Mouse (Mus musculus) neural tube, embryonic 14.5 days (tissue): ENCODE measurements at regions not wholly inside any gene's neighbourhood (a gene's known extent, or its start where the extent isn't known, plus 50 kb on each side); places are given as distances from the start of the nearest gene placed in this dataset.
"Not testable (repeated sequence)": the region's sequence is repeated elsewhere in the genome, so short reads cannot be mapped to it uniquely, and the experiment has no call there.

Experiments used
- ATAC-seq: fragments of 200-750 bp; cut with Nextera tagmentation; 2 replicates; pipeline ENCODE4 v1.8.0; 2017; ENCODE audit warnings: low read depth, mild to moderate bottlenecking, moderate TSS enrichment, moderate library complexity
- H3K27ac ChIP-seq: fragments of 300-500 bp; sonication (generic); 2 replicates; pipeline ENCODE4 v1.5.1; 2014; ENCODE audit warnings: low read depth, mild to moderate bottlenecking, control low read depth, low read length, moderate library complexity, mixed read lengths
- H3K27me3 ChIP-seq: fragments of 300-500 bp; sonication (generic); 2 replicates; pipeline ENCODE4 v1.6.1; 2014; ENCODE audit warnings: low read length; ENCODE audit not compliant: control insufficient read depth, insufficient read depth
- H3K36me3 ChIP-seq: fragments of 300-500 bp; sonication (generic); 2 replicates; pipeline ENCODE4 v1.6.1; 2014; ENCODE audit warnings: low read length, mixed read lengths; ENCODE audit not compliant: control insufficient read depth, insufficient read depth
- H3K4me1 ChIP-seq: fragments of 300-500 bp; sonication (generic); 2 replicates; pipeline ENCODE4 v1.6.1; 2014; ENCODE audit warnings: low read length; ENCODE audit not compliant: control insufficient read depth, insufficient read depth
- H3K4me2 ChIP-seq: fragments of 300-500 bp; sonication (generic); 2 replicates; pipeline ENCODE4 v1.6.1; 2014; ENCODE audit warnings: mild to moderate bottlenecking, low read depth, low read length, control low read depth
- H3K4me3 ChIP-seq: fragments of 300-500 bp; sonication (generic); 2 replicates; pipeline ENCODE4 v1.5.1; 2014; ENCODE audit warnings: low read depth, low read length, control low read depth, mixed read lengths
- H3K9ac ChIP-seq: fragments of 300-500 bp; sonication (generic); replicated peaks from 2 replicates; pipeline ENCODE4 v1.6.1; 2014; ENCODE audit warnings: low read depth, mild to moderate bottlenecking, control low read depth, low read length, mixed read lengths
- H3K9me3 ChIP-seq: fragments of 300-500 bp; sonication (generic); 2 replicates; pipeline ENCODE4 v1.6.1; 2016; ENCODE audit warnings: low read length; ENCODE audit not compliant: control insufficient read depth
- WGBS: fragments of 180-500 bp; shearing (Covaris S2); extraction: QIAGEN DNeasy Blood & Tissue Kit; methylation state at CpG from one replicate; pipeline ENCODE4 v1.1.7; 2014; 5-methylcytosine and 5-hydroxymethylcytosine counted together

- H3K27ac ChIP-seq, ATAC-seq, H3K36me3 ChIP-seq, H3K9ac ChIP-seq, H3K4me1 ChIP-seq, H3K27me3 ChIP-seq, H3K4me3 ChIP-seq, H3K4me2 ChIP-seq, H3K9me3 ChIP-seq: not testable (repeated sequence)
- WGBS: 78% methylated on average over 1 of the region's 1 CpGs
Observed at GRCm38 (mm10) chr3:82219192-82219885, 73.8 kb upstream of the Gucy1a1 start.

- Histone ChIP-seq H3K4me2 (no peak overlapping the region), H3K9ac (no peak overlapping the region), H3K36me3 (no peaks in the 10 kb centered on the region), H3K9me3 (no peaks in the 10 kb centered on the region), H3K27ac (no peak overlapping the region), H3K4me1 (no peaks in the 10 kb centered on the region), H3K27me3 (no peaks in the 10 kb centered on the region), H3K4me3 (no peak overlapping the region)
- no peak for ATAC-seq
- WGBS: 92% methylated on average over 6 of the region's 6 CpGs
Observed at GRCm38 (mm10) chr3:82214566-82215465, 69.2 kb upstream of the Gucy1a1 start.

- Histone ChIP-seq H3K4me1 (no peaks in the 10 kb centered on the region), H3K9ac (no peak overlapping the region), H3K27ac (no peak overlapping the region), H3K4me3 (no peak overlapping the region), H3K9me3 (no peaks in the 10 kb centered on the region), H3K27me3 (no peaks in the 10 kb centered on the region), H3K36me3 (no peaks in the 10 kb centered on the region), H3K4me2 (no peak overlapping the region)
- WGBS: 88% methylated on average over 5 of the region's 5 CpGs
- ATAC-seq: no peak
Observed at GRCm38 (mm10) chr3:82207321-82207720, 61.7 kb upstream of the Gucy1a1 start.
